Mouse (Mus musculus) MEL (cell line): ENCODE data around the gene Gm14190.

Experiments
- BHLHE40 ChIP-seq: IDR thresholded peaks from 2 replicates; pipeline ENCODE4 v1.6.1; 2012; ENCODE audit warnings: low read depth, mild to moderate bottlenecking, inconsistent platforms, low read length, improper control_type of control experiment, borderline replicate concordance
- CHD2 ChIP-seq: IDR thresholded peaks from 2 replicates; pipeline ENCODE4 v1.6.1; 2011; ENCODE audit warnings: low read length, improper control_type of control experiment
- CTCF ChIP-seq, 3 experiments: IDR thresholded peaks in 2 of 3; conservative IDR thresholded peaks in 1 of 3; 2 replicates each; pipeline ENCODE4 v1.5.1; 2011 to 2012; ENCODE audit warnings: low read length in 3 of 3, low read depth in 2 of 3, mild to moderate bottlenecking in 2 of 3, improper control_type of control experiment in 1 of 3, inconsistent platforms in 1 of 3, mixed read lengths in 1 of 3, moderate library complexity in 1 of 3; ENCODE audit not compliant: control insufficient read depth in 1 of 3, insufficient read depth in 1 of 3, poor library complexity in 1 of 3, severe bottlenecking in 1 of 3
- ELF1 ChIP-seq: IDR thresholded peaks from 2 replicates; pipeline ENCODE4 v1.6.1; 2014; ENCODE audit warnings: low read depth, mild to moderate bottlenecking, inconsistent platforms, low read length, improper control_type of control experiment, moderate library complexity
- EP300 ChIP-seq, 2 experiments: IDR thresholded peaks; 2 replicates each; pipeline ENCODE4 v1.6.1; 2011; ENCODE audit warnings: improper control_type of control experiment in 2 of 2, low read length in 2 of 2, low read depth in 1 of 2, mild to moderate bottlenecking in 1 of 2
- GATA1 ChIP-seq: IDR thresholded peaks from 2 replicates; pipeline ENCODE4 v1.6.1; 2011; ENCODE audit warnings: low read depth, low read length, improper control_type of control experiment
- HCFC1 ChIP-seq: IDR thresholded peaks from 2 replicates; pipeline ENCODE4 v1.6.1; 2012; ENCODE audit warnings: low read depth, mild to moderate bottlenecking, inconsistent platforms, low read length, improper control_type of control experiment, moderate library complexity
- JUND ChIP-seq: IDR thresholded peaks from 2 replicates; pipeline ENCODE4 v1.6.1; 2011; ENCODE audit warnings: low read depth, mild to moderate bottlenecking, improper control_type of control experiment, low read length
- MAZ ChIP-seq: IDR thresholded peaks from 2 replicates; pipeline ENCODE4 v1.6.1; 2012; ENCODE audit warnings: low read depth, mild to moderate bottlenecking, inconsistent platforms, low read length, improper control_type of control experiment
- NELFE ChIP-seq: IDR thresholded peaks from 2 replicates; pipeline ENCODE4 v1.6.1; 2011; ENCODE audit warnings: low read depth, low read length, improper control_type of control experiment
- USF1 ChIP-seq: IDR thresholded peaks from 2 replicates; pipeline ENCODE4 v1.6.1; 2014; ENCODE audit warnings: low read depth, mild to moderate bottlenecking, inconsistent platforms, low read length, improper control_type of control experiment, moderate library complexity
- ZC3H11A ChIP-seq: IDR thresholded peaks from 2 replicates; pipeline ENCODE4 v1.6.1; 2012; ENCODE audit warnings: low read depth, mild to moderate bottlenecking, inconsistent platforms, low read length, improper control_type of control experiment
- ZNF384 ChIP-seq: IDR thresholded peaks from 2 replicates; pipeline ENCODE4 v1.6.1; 2012; ENCODE audit warnings: low read depth, mild to moderate bottlenecking, inconsistent platforms, low read length, improper control_type of control experiment

DNA sequence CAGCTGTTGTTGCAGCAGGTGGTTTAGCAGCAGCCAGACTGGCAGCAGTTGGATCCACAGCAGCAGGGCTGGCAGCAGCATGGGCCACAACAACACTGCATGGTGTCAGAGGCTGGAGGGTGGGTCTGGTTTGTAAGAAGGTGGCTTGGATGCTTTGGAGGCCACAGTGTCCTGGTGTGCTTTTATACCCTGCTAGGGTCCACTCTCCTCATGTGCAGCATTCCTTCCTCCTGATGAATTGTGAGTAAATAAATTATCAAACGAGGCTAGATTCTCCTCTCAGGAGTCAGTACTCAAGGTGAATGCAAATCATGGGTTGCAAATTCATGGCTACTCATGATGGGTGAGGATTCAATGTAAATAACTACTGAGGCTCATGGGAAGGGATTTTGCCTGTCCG is 43.6 kb upstream of the Gm14190 start, which contains the start of gene Gm14180:
- no peak for TF ChIP-seq CHD2
- no peak for TF ChIP-seq NELFE
- no peak for TF ChIP-seq JUND
- TF ChIP-seq ZNF384, result no peak
- no peak for TF ChIP-seq USF1
- no peak for TF ChIP-seq CTCF (IDR thresholded peaks at IDR 0.05 in 2 of 3, conservative IDR thresholded peaks at IDR 0.05 in 1 of 3; ENCODE audit: control insufficient read depth in 1 of 3, insufficient read depth in 1 of 3, low read depth in 2 of 3, low read length in 3 of 3, poor library complexity in 1 of 3, severe bottlenecking in 1 of 3)
- no peak for TF ChIP-seq ELF1
- no peak for TF ChIP-seq EP300 (IDR thresholded peaks at IDR 0.05; ENCODE audit: low read depth in 1 of 2, low read length in 2 of 2)
- TF ChIP-seq ZC3H11A, result no peak
- TF ChIP-seq MAZ, result no peak
- TF ChIP-seq HCFC1, result no peak
- TF ChIP-seq GATA1, result no peak
- TF ChIP-seq BHLHE40, result no peak
